9 mouse cellular contexts compared by ENCODE assay signal in the genomic region with DNA sequence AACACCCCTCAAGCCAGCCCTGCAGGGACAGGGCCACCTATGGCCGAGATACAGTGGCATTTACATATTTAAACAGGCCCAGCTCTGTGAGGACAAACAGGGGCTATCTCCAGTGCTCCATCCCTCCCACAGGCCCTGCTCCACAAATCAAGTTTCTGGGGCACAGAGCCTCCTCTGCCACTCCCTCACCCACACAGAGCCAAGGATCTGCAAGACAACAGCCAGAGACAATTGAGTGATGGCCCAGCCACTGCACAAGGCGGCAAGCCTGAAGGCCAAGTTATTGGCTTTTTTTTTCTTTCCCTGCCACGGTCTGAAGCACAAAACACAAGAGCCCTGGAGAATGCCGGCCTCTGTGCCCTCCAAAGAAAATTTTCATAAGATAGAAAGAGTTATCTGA.
DNase-seq lines count a peak whose midpoint lies in the region; ATAC-seq lines count a peak whose summit lies in the region.
"Had no signal": no experiment of that assay in that cellular context is flagged by ENCODE, and none has a peak within 500 bp of the region (broad histone marks: within the 10 kb centered on the region; RNA-seq: fewer than 3 reads in every experiment).

No protein-coding gene starts in this region.

- ATAC-seq in erythroblast, adult 5-6 weeks (replicated peaks; ENCODE audit: low FRiP score, poor library complexity, severe bottlenecking), result peak; percentile 66
- peak; percentile 42 for ATAC-seq in megakaryocyte progenitor cell, adult 5-6 weeks (replicated peaks; ENCODE audit: poor library complexity)

- DNase-seq in ovary, adult 18-20 months (ENCODE audit: low spot score), result peak; percentile 48
- no peak for DNase-seq in ovary, postnatal 10 days (ENCODE audit: low spot score)
- DNase-seq in R1 (ENCODE audit: low read depth, low spot score), result peak; percentile 66
- no peak for DNase-seq in right cerebral cortex, postnatal 14 days
- DNase-seq in cerebellum, postnatal 4 days (ENCODE audit: low spot score in 2 of 2), result no peak
- DNase-seq: cerebellum, adult 8-10 months; thymus, postnatal 4 days had no signal

Comparison
In these comparisons a context has a peak if more than half of its experiments do, and no peak if none do; other contexts are left out.
1. DNase-seq: peak in ovary, adult 18-20 months (single experiment) and R1 (single experiment); none in ovary, postnatal 10 days (single experiment), right cerebral cortex, postnatal 14 days (single experiment) and cerebellum, postnatal 4 days (0 of 2).